Mouse (Mus musculus): ENCODE data around the gene Numbl.
A peak's percentile ranks its signal among the peaks of the same experiment; 100 is the strongest.

DNA sequence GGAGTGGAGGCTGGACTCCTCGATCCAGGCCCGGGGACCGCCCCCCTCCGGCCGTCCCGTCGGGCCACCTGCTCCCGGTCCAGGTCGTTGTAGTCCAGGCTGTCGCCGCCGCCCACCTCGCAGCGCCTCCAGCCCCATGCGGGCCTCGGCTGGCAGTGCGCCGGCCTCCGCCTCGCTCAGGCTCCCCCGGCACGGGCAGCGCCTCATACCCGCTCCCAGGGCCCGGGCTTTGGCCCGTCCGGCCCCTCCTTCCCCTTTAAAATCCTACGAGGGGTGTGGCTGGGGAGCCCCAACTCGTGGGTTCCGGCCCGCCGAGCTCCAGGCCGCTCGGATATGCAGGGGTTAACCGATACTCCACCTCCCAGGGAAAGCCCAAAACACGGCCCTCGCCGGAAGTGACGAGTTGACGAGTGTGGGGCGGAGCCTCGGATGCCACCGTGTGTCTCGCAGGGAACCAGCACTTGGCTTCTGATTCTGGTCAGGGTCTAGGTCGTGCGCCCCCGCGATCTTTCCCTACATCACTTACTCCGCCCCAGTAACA lies 29.9 kb upstream of the Numbl start, which contains the start of gene Itpkc:
- TF ChIP-seq POLR2A (IDR thresholded peaks at IDR 0.05; ENCODE audit: extremely low read depth, insufficient read depth, low read length) = peak; percentile 93
- no peak for TF ChIP-seq CTCF (IDR thresholded peaks at IDR 0.05; ENCODE audit: extremely low read depth, insufficient read depth, low read length)
